Mouse (Mus musculus): ENCODE measurements around the gene Zfp687. TPM values are rescaled to one million over a fixed set of nuclear protein-coding genes. Genes with fewer than 3 reads are reported as not detected.
"Not testable (repeated sequence)": the region's sequence is repeated elsewhere in the genome, so short reads cannot be mapped to it uniquely, and the experiment has no call there.

Gene Zfp687
- total RNA-seq, 1 experiment from 2014 or later = 34.4 TPM

GRCm38 (mm10) chr3:95024551-95024950 is 9.3 kb upstream of the Zfp687 start:
- ATAC-seq (ENCODE audit: extremely low read depth, insufficient number of reproducible peaks, low FRiP score, poor library complexity, severe bottlenecking) = no peak

- ATAC-seq (ENCODE audit: extremely low read depth, insufficient number of reproducible peaks, low FRiP score, poor library complexity, severe bottlenecking) = not testable (repeated sequence)
These were observed 5.7 kb upstream of the Zfp687 start for GRCm38 (mm10) chr3:95020956-95021355.

- ATAC-seq (ENCODE audit: extremely low read depth, insufficient number of reproducible peaks, low FRiP score, poor library complexity, severe bottlenecking) = no peak
These were observed 3.5 kb upstream of the Zfp687 start for GRCm38 (mm10) chr3:95018741-95019140.

- ATAC-seq (ENCODE audit: extremely low read depth, insufficient number of reproducible peaks, low FRiP score, poor library complexity, severe bottlenecking) = no peak
These were observed 1.3 kb upstream of the Zfp687 start for GRCm38 (mm10) chr3:95016532-95017056.

- ATAC-seq (ENCODE audit: extremely low read depth, insufficient number of reproducible peaks, low FRiP score, poor library complexity, severe bottlenecking) = peak; percentile 55
These were observed 763 bp upstream of the Zfp687 start for GRCm38 (mm10) chr3:95015891-95016531.

- no peak for ATAC-seq (ENCODE audit: extremely low read depth, insufficient number of reproducible peaks, low FRiP score, poor library complexity, severe bottlenecking)
These were observed 658 bp downstream of the Zfp687 start for GRCm38 (mm10) chr3:95014428-95015151.

GRCm38 (mm10) chr3:95013699-95014427 is 1.4 kb downstream of the Zfp687 start:
- no peak for ATAC-seq (ENCODE audit: extremely low read depth, insufficient number of reproducible peaks, low FRiP score, poor library complexity, severe bottlenecking)

- ATAC-seq (ENCODE audit: extremely low read depth, insufficient number of reproducible peaks, low FRiP score, poor library complexity, severe bottlenecking) = no peak
These were observed 2.3 kb downstream of the Zfp687 start for GRCm38 (mm10) chr3:95012982-95013381.

GRCm38 (mm10) chr3:95010396-95010795 is 4.9 kb downstream of the Zfp687 start:
- ATAC-seq (ENCODE audit: extremely low read depth, insufficient number of reproducible peaks, low FRiP score, poor library complexity, severe bottlenecking) = no peak

GRCm38 (mm10) chr3:95007706-95008105 is 7.5 kb downstream of the Zfp687 start:
- ATAC-seq (ENCODE audit: extremely low read depth, insufficient number of reproducible peaks, low FRiP score, poor library complexity, severe bottlenecking) = no peak

GRCm38 (mm10) chr3:95005651-95006050 is 9.6 kb downstream of the Zfp687 start:
- no peak for ATAC-seq (ENCODE audit: extremely low read depth, insufficient number of reproducible peaks, low FRiP score, poor library complexity, severe bottlenecking)

GRCm38 (mm10) chr3:95003273-95003672 is 12.0 kb downstream of the Zfp687 start:
- no peak for ATAC-seq (ENCODE audit: extremely low read depth, insufficient number of reproducible peaks, low FRiP score, poor library complexity, severe bottlenecking)

- no peak for ATAC-seq (ENCODE audit: extremely low read depth, insufficient number of reproducible peaks, low FRiP score, poor library complexity, severe bottlenecking)
These were observed 12.7 kb downstream of the Zfp687 start for GRCm38 (mm10) chr3:95002569-95002968.

- peak; percentile 84 for ATAC-seq (ENCODE audit: extremely low read depth, insufficient number of reproducible peaks, low FRiP score, poor library complexity, severe bottlenecking)
These were observed 18.3 kb downstream of the Zfp687 start for GRCm38 (mm10) chr3:94996946-94997345.

- no peak for ATAC-seq (ENCODE audit: extremely low read depth, insufficient number of reproducible peaks, low FRiP score, poor library complexity, severe bottlenecking)
These were observed 26.0 kb downstream of the Zfp687 start for GRCm38 (mm10) chr3:94989159-94989761.

GRCm38 (mm10) chr3:94987578-94987977 is 27.7 kb downstream of the Zfp687 start:
- ATAC-seq (ENCODE audit: extremely low read depth, insufficient number of reproducible peaks, low FRiP score, poor library complexity, severe bottlenecking) = no peak

GRCm38 (mm10) chr3:94985513-94985912 is 29.7 kb downstream of the Zfp687 start:
- no peak for ATAC-seq (ENCODE audit: extremely low read depth, insufficient number of reproducible peaks, low FRiP score, poor library complexity, severe bottlenecking)

GRCm38 (mm10) chr3:94984312-94984711 is 30.9 kb downstream of the Zfp687 start:
- ATAC-seq (ENCODE audit: extremely low read depth, insufficient number of reproducible peaks, low FRiP score, poor library complexity, severe bottlenecking) = no peak

Measured in neutrophil, adult 5-6 weeks (primary cell).